25 mouse cellular contexts compared by ENCODE assay signal in genomic region chr9:47628550-47628949, GRCm38 (mm10).
"Had no signal": no experiment of that assay in that cellular context is flagged by ENCODE, and none has a peak within 500 bp of the region (broad histone marks: within the 10 kb centered on the region; RNA-seq: fewer than 3 reads in every experiment).

No protein-coding gene starts in this region.

- H3K9me3 ChIP-seq: heart, embryonic 12.5 days; hindbrain, embryonic 10.5 days; hindbrain, embryonic 12.5 days; intestine, embryonic 15.5 days; limb, embryonic 10.5 days; limb, embryonic 12.5 days; liver, embryonic 12.5 days had no signal

- H3K27ac ChIP-seq: heart, adult 2 months; heart, embryonic 10.5 days; hindbrain, embryonic 10.5 days; hindbrain, embryonic 12.5 days; hindbrain, embryonic 14.5 days; intestine, embryonic 15.5 days; limb, embryonic 10.5 days; limb, embryonic 12.5 days; liver, embryonic 12.5 days; liver, embryonic 14.5 days had no signal

- DNase-seq: gastrocnemius, postnatal 14 days; gastrocnemius, postnatal 36 days; heart, adult 2 months; heart, postnatal 10 days; heart, postnatal 4 days; kidney, adult 18-20 months; kidney, adult 8-10 months; kidney, postnatal 10 days; kidney, postnatal 25 days; kidney, postnatal 4 days; layer of hippocampus, adult 9-11 months; liver had no signal

- H3K36me3 ChIP-seq: heart, embryonic 10.5 days; heart, embryonic 12.5 days; hindbrain, embryonic 10.5 days; hindbrain, embryonic 12.5 days; intestine, embryonic 15.5 days; limb, embryonic 10.5 days; limb, embryonic 12.5 days; liver, embryonic 12.5 days had no signal

- H3K4me2 ChIP-seq: heart, embryonic 12.5 days; hindbrain, embryonic 12.5 days; hindbrain, embryonic 14.5 days; intestine, embryonic 15.5 days; limb, embryonic 12.5 days; liver, embryonic 12.5 days had no signal

- H3K9ac ChIP-seq: heart, embryonic 12.5 days; hindbrain, embryonic 12.5 days; hindbrain, embryonic 14.5 days; intestine, embryonic 15.5 days; limb, embryonic 12.5 days; liver, embryonic 12.5 days; liver, embryonic 14.5 days had no signal

- ATAC-seq: hindbrain, embryonic 16.5 days; inflammation-experienced regulatory T-cells, adult 6 months; intestine, embryonic 15.5 days; intestine, postnatal 0 days; liver, embryonic 12.5 days had no signal

- H3K4me3 ChIP-seq: heart, adult 2 months; heart, embryonic 10.5 days; heart, embryonic 12.5 days; hindbrain, embryonic 10.5 days; hindbrain, embryonic 12.5 days; intestine, embryonic 15.5 days; limb, embryonic 10.5 days; limb, embryonic 12.5 days; liver, embryonic 12.5 days had no signal

- H3K27me3 ChIP-seq: heart, embryonic 12.5 days; hindbrain, embryonic 12.5 days; intestine, embryonic 15.5 days; limb, embryonic 12.5 days; liver, embryonic 12.5 days had no signal
